In the genomic region with DNA sequence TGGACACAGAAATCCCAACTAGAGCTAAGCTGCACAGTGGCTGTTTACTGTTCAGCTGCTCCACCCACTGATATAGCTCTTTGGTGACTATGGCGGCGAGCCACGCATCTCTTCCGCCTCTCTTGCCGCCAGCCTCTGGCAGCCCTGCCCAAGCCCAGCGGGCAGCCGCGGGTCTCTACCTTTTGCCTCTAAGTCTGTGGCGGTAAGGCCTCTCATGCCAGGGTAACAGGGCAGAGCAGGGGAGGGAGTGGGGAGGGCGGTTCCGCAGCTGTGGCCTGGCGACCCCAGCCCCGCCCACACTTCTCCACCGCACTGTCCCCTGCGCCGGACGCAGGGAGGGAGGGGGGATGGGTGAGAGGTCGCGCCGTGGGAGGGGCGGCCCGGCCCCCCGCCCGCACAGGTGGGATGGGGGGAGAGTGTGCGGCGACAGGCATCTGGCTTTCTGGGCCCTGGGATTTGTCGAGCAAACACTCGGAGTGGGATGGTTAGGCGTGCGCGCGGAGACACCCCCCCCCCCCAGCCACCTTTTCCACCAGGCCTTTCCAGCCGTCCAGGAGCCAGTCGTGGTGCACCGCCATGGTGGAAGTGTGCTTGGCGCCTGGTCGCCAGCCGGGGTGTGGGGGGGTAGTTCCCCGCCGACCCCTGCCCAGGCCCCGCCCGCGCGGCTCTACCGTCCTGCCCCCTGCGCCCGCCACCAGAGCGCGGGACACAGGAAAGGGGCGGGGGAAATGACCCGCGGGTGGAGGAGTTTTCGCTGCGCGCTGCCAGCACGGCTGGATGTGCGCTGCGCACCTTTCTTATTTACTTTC, we compare ENCODE assay signal across 8 mouse cellular contexts. TPM values are rescaled to one million over a fixed set of nuclear protein-coding genes. Genes with fewer than 3 reads are reported as not detected.
DNase-seq lines count a peak whose midpoint lies in the region; ATAC-seq and TF ChIP-seq lines count a peak whose summit lies in the region.

No protein-coding gene starts in this region.

- TF ChIP-seq CTCF in heart, adult 2 months (IDR thresholded peaks at IDR 0.05): no peak
- no peak for TF ChIP-seq CTCF in stomach, postnatal 0 days (IDR thresholded peaks at IDR 0.05; ENCODE audit: low read depth)

- DNase-seq in 3T3-L1 (ENCODE audit: low read depth, low spot score): peak; percentile 53
- peak; percentile 25 to 42 for DNase-seq in adrenal gland, adult 18-20 months (ENCODE audit: low spot score in 2 of 2)
- peak; percentile 73 for DNase-seq in embryo, embryonic 10.5 days (ENCODE audit: low spot score)
- DNase-seq in heart, adult 2 months: peak; percentile 50 to 56
- DNase-seq in kidney, adult 11 months: peak; percentile 72
- peak; percentile 49 for DNase-seq in liver, embryonic 11.5 days (ENCODE audit: low spot score)
- DNase-seq in stomach, postnatal 0 days (ENCODE audit: low spot score): peak; percentile 77

- intact Hi-C loops in heart, adult 2 months (cut with DNase I): no loop called here

- 6% methylated on average over 56 of the region's 58 CpGs for WGBS in heart, adult 2 months
- WGBS in liver, embryonic 11.5 days: 4% methylated on average over 39 of the region's 58 CpGs
- 8% methylated on average over 30 of the region's 58 CpGs for WGBS in stomach, postnatal 0 days

- H3K79me2 ChIP-seq in heart, adult 2 months (replicated peaks; ENCODE audit: control insufficient read depth, insufficient read depth, low read length): no peaks in the 10 kb centered on the region

- H3K4me2 ChIP-seq in liver, embryonic 11.5 days: peak overlapping the region; percentile 68
- H3K4me2 ChIP-seq in stomach, postnatal 0 days (replicated peaks; ENCODE audit: low read depth): peak overlapping the region; percentile 71

- no peak for TF ChIP-seq POLR2A in heart, adult 2 months (IDR thresholded peaks at IDR 0.05; ENCODE audit: insufficient read depth, low read depth, low read length)

- peak; percentile 95 for ATAC-seq in liver, embryonic 11.5 days (replicated peaks; ENCODE audit: low FRiP score)
- peak; percentile 80 for ATAC-seq in monocyte, adult 5-6 weeks (replicated peaks; ENCODE audit: insufficient number of reproducible peaks, low FRiP score, low TSS enrichment, poor library complexity, severe bottlenecking)
- peak; percentile 96 for ATAC-seq in stomach, postnatal 0 days (ENCODE audit: low FRiP score, low TSS enrichment)

- peak overlapping the region; percentile 67 for H3K9ac ChIP-seq in heart, adult 2 months (ENCODE audit: low read depth, low read length)
- H3K9ac ChIP-seq in liver, embryonic 11.5 days (ENCODE audit: low read depth, low read length): peak overlapping the region; percentile 64
- H3K9ac ChIP-seq in stomach, postnatal 0 days (ENCODE audit: low read length): peak overlapping the region; percentile 65

- peak overlapping the region; percentile 44 for H3K4me3 ChIP-seq in heart, adult 2 months
- H3K4me3 ChIP-seq in liver, embryonic 11.5 days (ENCODE audit: low read depth, low read length): peak overlapping the region; percentile 59
- H3K4me3 ChIP-seq in stomach, postnatal 0 days (ENCODE audit: low read depth, low read length): peak overlapping the region; percentile 59

- H3K36me3 ChIP-seq in heart, adult 2 months (ENCODE audit: control insufficient read depth, insufficient read depth, low read length): no peaks in the 10 kb centered on the region
- H3K36me3 ChIP-seq in liver, embryonic 11.5 days (ENCODE audit: control insufficient read depth, insufficient read depth, low read length): no peaks in the 10 kb centered on the region
- no peaks in the 10 kb centered on the region for H3K36me3 ChIP-seq in stomach, postnatal 0 days (ENCODE audit: control insufficient read depth, insufficient read depth, low read length)

- no peaks in the 10 kb centered on the region for H3K27me3 ChIP-seq in heart, adult 2 months (ENCODE audit: control insufficient read depth, insufficient read depth, low read length)
- no peaks in the 10 kb centered on the region for H3K27me3 ChIP-seq in liver, embryonic 11.5 days (replicated peaks; ENCODE audit: control insufficient read depth, insufficient read depth, low read length)
- H3K27me3 ChIP-seq in stomach, postnatal 0 days (ENCODE audit: control insufficient read depth, insufficient read depth, low read length): no peaks in the 10 kb centered on the region

- TF ChIP-seq EP300 in heart, adult 2 months (IDR thresholded peaks at IDR 0.05; ENCODE audit: insufficient read depth, low read depth, low read length): no peak
- no peak for TF ChIP-seq EP300 in stomach, postnatal 0 days (optimal IDR thresholded peaks at IDR 0.05)

- 0 out of 2 replicates have a peak overlapping the region, but pooled peaks have one; percentile 36 for H3K27ac ChIP-seq in heart, adult 2 months
- H3K27ac ChIP-seq in liver, embryonic 11.5 days (ENCODE audit: low read depth, low read length): peak overlapping the region; percentile 61; the same call in 1 of the 2 replicates
- peak overlapping the region; percentile 88 for H3K27ac ChIP-seq in stomach, postnatal 0 days (replicated peaks)

- no peaks in the 10 kb centered on the region for H3K4me1 ChIP-seq in heart, adult 2 months (ENCODE audit: control insufficient read depth, insufficient read depth, low read length)
- no peaks in the 10 kb centered on the region for H3K4me1 ChIP-seq in liver, embryonic 11.5 days (replicated peaks; ENCODE audit: control insufficient read depth, insufficient read depth, low read length)
- no peaks in the 10 kb centered on the region for H3K4me1 ChIP-seq in stomach, postnatal 0 days (replicated peaks; ENCODE audit: control insufficient read depth, insufficient read depth)

- H3K9me3 ChIP-seq in liver, embryonic 11.5 days (ENCODE audit: control insufficient read depth, low read length): no peaks in the 10 kb centered on the region
- H3K9me3 ChIP-seq in stomach, postnatal 0 days (ENCODE audit: control insufficient read depth, low read length): no peaks in the 10 kb centered on the region; the same call in 1 of the 2 replicates

RNA-seq across cellular contexts. Expression of a gene that starts 33.4 kb away (rescaled TPM):
- total RNA-seq in adrenal gland, adult 18-20 months (2021): under 1 TPM in 1 of 2 experiments, not detected in 1; 0.33 TPM
- not detected for total RNA-seq in heart, adult 2 months (2021)
- polyA plus RNA-seq in heart, adult 2 months (2012; rRNA removed): not detected in 2 replicates
- polyA plus RNA-seq in liver, embryonic 11.5 days (2014; fragmentation: Nextera tagmentation; extraction: Ambion mirVana): not detected in 2 replicates
- not detected in 3 replicates for total RNA-seq in monocyte, adult 5-6 weeks (2017)
- polyA plus RNA-seq in stomach, postnatal 0 days (2015; fragmentation: Nextera tagmentation; extraction: Ambion mirVana): 0.21 and 0.53 TPM in 2 replicates

Comparison
In these comparisons a context has a peak if more than half of its experiments do, and no peak if none do; other contexts are left out.
1. Peak in every context shown above with its lines: DNase-seq, ATAC-seq, H3K4me3 ChIP-seq and H3K27ac ChIP-seq.
2. H3K27ac ChIP-seq: peak in every context shown above with its lines; median percentile 88 in stomach, postnatal 0 days; 61 in liver, embryonic 11.5 days; 36 in heart, adult 2 months.